Mouse (Mus musculus): ENCODE measurements around the gene Gabrr3.

DNA sequence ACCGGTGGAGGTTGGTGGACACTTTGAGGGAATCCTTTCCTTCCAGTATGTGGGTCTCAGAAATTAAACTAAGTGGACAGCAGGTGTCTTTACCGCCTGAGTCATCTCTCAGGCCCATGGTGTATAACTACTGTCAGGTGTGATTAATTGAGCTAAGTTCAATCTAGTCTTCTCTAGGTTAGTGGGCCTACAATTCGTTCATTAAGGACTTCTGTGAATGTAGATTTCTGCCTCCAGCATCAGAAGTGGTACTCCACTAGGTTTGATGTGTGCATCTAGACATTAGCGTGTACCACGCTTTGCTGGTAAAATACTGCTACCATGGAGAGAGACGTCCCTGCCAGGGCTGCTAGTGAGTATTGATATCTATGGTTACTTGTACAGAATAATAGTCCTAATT is 65.4 kb downstream of the Gabrr3 start:
- no peak for TF ChIP-seq ZNF384 (IDR thresholded peaks at IDR 0.05; ENCODE audit: low read depth, low read length)
- no peak for TF ChIP-seq ZC3H11A (IDR thresholded peaks at IDR 0.05; ENCODE audit: borderline replicate concordance, low read depth, low read length)
